Mouse (Mus musculus) forebrain, embryonic 11.5 days (tissue): ENCODE data around the gene Nrm. TPM values are rescaled to one million over a fixed set of nuclear protein-coding genes. Genes with fewer than 3 reads are reported as not detected.
A peak's percentile ranks its signal among the peaks of the same experiment; 100 is the strongest.
"Not testable (repeated sequence)": the region's sequence is repeated elsewhere in the genome, so short reads cannot be mapped to it uniquely, and the experiment has no call there.

Source experiments
- ATAC-seq: fragments of 200-750 bp; cut with Nextera tagmentation; replicated peaks from 2 replicates; pipeline ENCODE4 v1.8.0; 2017; ENCODE audit warnings: moderate TSS enrichment; ENCODE audit not compliant: low FRiP score
- DNase-seq: peaks from one replicate; pipeline ENCODE4 v3.0.0-alpha.2; 2017; ENCODE audit warnings: low spot score
- H3K27ac ChIP-seq: fragments of 300-500 bp; sonication (generic); 2 replicates; pipeline ENCODE4 v1.5.1; 2014; ENCODE audit warnings: low read depth, low read length
- H3K27me3 ChIP-seq: fragments of 300-500 bp; sonication (generic); 2 replicates; pipeline ENCODE4 v1.6.1; 2014; ENCODE audit warnings: mild to moderate bottlenecking, low read length, mixed read lengths; ENCODE audit not compliant: control insufficient read depth, insufficient read depth
- H3K36me3 ChIP-seq: fragments of 300-500 bp; sonication (generic); 2 replicates; pipeline ENCODE4 v1.6.1; 2014; ENCODE audit warnings: mild to moderate bottlenecking, low read length, moderate library complexity, mixed read lengths; ENCODE audit not compliant: control insufficient read depth, insufficient read depth
- H3K4me1 ChIP-seq: fragments of 300-500 bp; sonication (generic); replicated peaks from 2 replicates; pipeline ENCODE4 v1.6.1; 2014; ENCODE audit warnings: low read length, mixed read lengths; ENCODE audit not compliant: control insufficient read depth, insufficient read depth
- H3K4me2 ChIP-seq: fragments of 300-500 bp; sonication (generic); 2 replicates; pipeline ENCODE4 v1.6.1; 2014; ENCODE audit warnings: low read depth, mild to moderate bottlenecking, low read length, moderate library complexity, mixed read lengths; ENCODE audit not compliant: severe bottlenecking
- H3K4me3 ChIP-seq: fragments of 300-500 bp; sonication (generic); 2 replicates; pipeline ENCODE4 v1.5.1; 2014; ENCODE audit warnings: low read depth, low read length
- H3K9ac ChIP-seq: fragments of 300-500 bp; sonication (generic); 2 replicates; pipeline ENCODE4 v1.6.1; 2014; ENCODE audit warnings: low read length
- H3K9me3 ChIP-seq: fragments of 300-500 bp; sonication (generic); 2 replicates; pipeline ENCODE4 v1.6.1; 2016; ENCODE audit warnings: low read length, mixed read lengths; ENCODE audit not compliant: control insufficient read depth
- WGBS: fragments of 180-500 bp; shearing (Covaris S2); extraction: QIAGEN DNeasy Blood & Tissue Kit; methylation state at CpG from one replicate; pipeline ENCODE4 v1.1.7; 2014; 5-methylcytosine and 5-hydroxymethylcytosine counted together
- polyA plus RNA-seq: library from polyadenylated mRNA; unstranded; fragments of >200 nt; fragmentation: Nextera tagmentation; extraction: Ambion mirVana; gene quantifications from 2 replicates; pipeline ENCODE4 v1.2.1, GENCODE M21; 2014

Nrm gene
- polyA plus RNA-seq, 1 experiment from 2014 or later = 68.8 TPM

GRCm38 (mm10) chr17:35837487-35837886 lies 23.6 kb upstream of the Nrm start:
- H3K9ac ChIP-seq = peak overlapping the region; percentile 94
- peaks cover 18% of the 10 kb centered on the region for H3K4me1 ChIP-seq
- WGBS = under 1% methylated on average over 18 of the region's 18 CpGs
- H3K9me3 ChIP-seq = no peaks in the 10 kb centered on the region
- ATAC-seq (peak; percentile 18; the same call in 1 of the 2 replicates), DNase-seq (peak; percentile 88)
- peak overlapping the region; percentile 83; the same call in 1 of the 2 replicates for H3K4me2 ChIP-seq
- H3K27me3 ChIP-seq = no peaks in the 10 kb centered on the region
- H3K4me3 ChIP-seq = peak overlapping the region; percentile 76
- H3K27ac ChIP-seq = peak overlapping the region; percentile 97
- H3K36me3 ChIP-seq = peaks cover 24% of the 10 kb centered on the region

GRCm38 (mm10) chr17:35838122-35838544 lies 23.0 kb upstream of the Nrm start, which contains the start of gene Tubb5:
Gene Tubb5, minus strand, starts transcription at chr17:35838306.
- ATAC-seq = peak; percentile 80
- WGBS = under 1% methylated on average over 29 of the region's 29 CpGs

GRCm38 (mm10) chr17:35838570-35838969 lies 22.5 kb upstream of the Nrm start:
- no peaks in the 10 kb centered on the region for H3K9me3 ChIP-seq
- WGBS = 3% methylated on average over 5 of the region's 5 CpGs
- H3K4me2 ChIP-seq = peak overlapping the region; percentile 67
- DNase-seq (no peak), ATAC-seq (no peak; the same call in 1 of the 2 replicates)
- peak overlapping the region; percentile 94 for H3K9ac ChIP-seq
- peak overlapping the region; percentile 76 for H3K4me3 ChIP-seq
- peaks cover 20% of the 10 kb centered on the region for H3K36me3 ChIP-seq
- H3K27ac ChIP-seq = peak overlapping the region; percentile 97
- peaks cover 20% of the 10 kb centered on the region for H3K4me1 ChIP-seq
- no peaks in the 10 kb centered on the region for H3K27me3 ChIP-seq

More at GRCm38 (mm10) chr17:35838122-35838544, 23.0 kb upstream of the Nrm start, which contains the start of gene Tubb5:
- H3K4me2 ChIP-seq = peak within 1 kb of the TSS; percentile 83
- H3K4me3 ChIP-seq = peak within 1 kb of the TSS; percentile 76
- peak within 1 kb of the TSS; percentile 97 for H3K27ac ChIP-seq
- DNase-seq = peak; percentile 98
- no peaks in the 10 kb centered on the region for H3K9me3 ChIP-seq
- no peaks in the 10 kb centered on the region for H3K27me3 ChIP-seq
- peaks cover 22% of the 10 kb centered on the region for H3K36me3 ChIP-seq
- peaks cover 20% of the 10 kb centered on the region for H3K4me1 ChIP-seq
- H3K9ac ChIP-seq = peak within 1 kb of the TSS; percentile 94

- peak overlapping the region; percentile 67 for H3K4me2 ChIP-seq
- H3K4me3 ChIP-seq = peak overlapping the region; percentile 76
- peaks cover 18% of the 10 kb centered on the region for H3K36me3 ChIP-seq
- not testable (repeated sequence) for H3K9me3 ChIP-seq, ATAC-seq, DNase-seq, H3K27me3 ChIP-seq
- peaks cover 20% of the 10 kb centered on the region for H3K4me1 ChIP-seq
- peak overlapping the region; percentile 94 for H3K9ac ChIP-seq
- WGBS = 47% methylated on average over 3 of the region's 3 CpGs
- peak overlapping the region; percentile 97 for H3K27ac ChIP-seq
Measured at GRCm38 (mm10) chr17:35839002-35839401, 22.1 kb upstream of the Nrm start.

- peak overlapping the region; percentile 57; the same call in 1 of the 2 replicates for H3K27ac ChIP-seq
- H3K4me3 ChIP-seq = peak overlapping the region; percentile 42
- H3K9ac ChIP-seq = no peak overlapping the region
- peaks cover 11% of the 10 kb centered on the region; the same call in 1 of the 2 replicates for H3K36me3 ChIP-seq
- no peak for ATAC-seq
- no peaks in the 10 kb centered on the region for H3K9me3 ChIP-seq
- 60% methylated on average over 14 of the region's 14 CpGs for WGBS
- DNase-seq = no peak
- peak overlapping the region; percentile 41; the same call in 1 of the 2 replicates for H3K4me2 ChIP-seq
- no peaks in the 10 kb centered on the region for H3K27me3 ChIP-seq
- H3K4me1 ChIP-seq = peaks cover 10% of the 10 kb centered on the region
Measured at GRCm38 (mm10) chr17:35840561-35840960, 20.6 kb upstream of the Nrm start.

- Histone ChIP-seq H3K9ac (peak within 1 kb of the TSS; percentile 76), H3K4me3 (peak within 1 kb of the TSS; percentile 42), H3K4me1 (peaks cover 5% of the 10 kb centered on the region), H3K9me3 (no peaks in the 10 kb centered on the region), H3K36me3 (peaks cover 10% of the 10 kb centered on the region; the same call in 1 of the 2 replicates), H3K27ac (peak within 1 kb of the TSS; percentile 79), H3K27me3 (no peaks in the 10 kb centered on the region), H3K4me2 (peak within 1 kb of the TSS; percentile 48)
- under 1% methylated on average over 59 of the region's 59 CpGs for WGBS
- peak; percentile 99 for DNase-seq
- ATAC-seq = peak; percentile 89
Measured at GRCm38 (mm10) chr17:35841076-35841950, 19.8 kb upstream of the Nrm start, which contains the start of gene Mdc1. Gene Mdc1, plus strand, starts transcription at chr17:35841515.

GRCm38 (mm10) chr17:35842006-35842405 lies 19.1 kb upstream of the Nrm start:
- H3K4me3 ChIP-seq = peak overlapping the region; percentile 42
- ATAC-seq = no peak
- H3K4me1 ChIP-seq = peaks cover 5% of the 10 kb centered on the region
- no peaks in the 10 kb centered on the region for H3K9me3 ChIP-seq
- H3K27ac ChIP-seq = peak overlapping the region; percentile 79
- H3K4me2 ChIP-seq = peak overlapping the region; percentile 48
- H3K9ac ChIP-seq = peak overlapping the region; percentile 76
- DNase-seq = no peak
- peaks cover 7% of the 10 kb centered on the region; the same call in 1 of the 2 replicates for H3K36me3 ChIP-seq
- H3K27me3 ChIP-seq = no peaks in the 10 kb centered on the region
- 23% methylated on average over 11 of the region's 11 CpGs for WGBS

- no peak overlapping the region for H3K27ac ChIP-seq
- H3K27me3 ChIP-seq = no peaks in the 10 kb centered on the region
- WGBS = 95% methylated on average over 3 of the region's 3 CpGs
- peaks cover 16% of the 10 kb centered on the region; the same call in 1 of the 2 replicates for H3K36me3 ChIP-seq
- H3K4me3 ChIP-seq = no peak overlapping the region
- H3K4me1 ChIP-seq = peaks cover 5% of the 10 kb centered on the region
- DNase-seq (no peak), ATAC-seq (no peak)
- no peaks in the 10 kb centered on the region for H3K9me3 ChIP-seq
- no peak overlapping the region for H3K9ac ChIP-seq
- no peak overlapping the region for H3K4me2 ChIP-seq
Measured at GRCm38 (mm10) chr17:35843514-35843913, 17.6 kb upstream of the Nrm start.
